Mouse (Mus musculus): ENCODE data around the gene Gm29797. TPM values are rescaled to one million over a fixed set of nuclear protein-coding genes. Genes with fewer than 3 reads are reported as not detected.

Gm29797 gene
- polyA plus RNA-seq, 1 experiment from 2014 or later, result not detected

- 93% methylated on average over 33 of the region's 33 CpGs for WGBS (ENCODE audit: missing documents)
- no peaks in the 10 kb centered on the region for H3K36me3 ChIP-seq (ENCODE audit: inconsistent target)
- peaks cover 16% of the 10 kb centered on the region for H3K79me2 ChIP-seq (ENCODE audit: inconsistent target)
- no peak overlapping the region for H3K4me3 ChIP-seq (ENCODE audit: inconsistent target)
- no peak overlapping the region for H3K27ac ChIP-seq
These were observed 40.1 kb downstream of the Gm29797 start for GRCm38 (mm10) chr2:181696801-181697420.

- Histone ChIP-seq H3K27ac (no peak within 1 kb of the TSS), H3K4me3 (ENCODE audit: inconsistent target) (no peak within 1 kb of the TSS), H3K79me2 (ENCODE audit: inconsistent target) (peaks cover 3% of the 10 kb centered on the region), H3K36me3 (ENCODE audit: inconsistent target) (no peaks in the 10 kb centered on the region)
- WGBS (ENCODE audit: missing documents), result 63% methylated on average over 5 of the region's 5 CpGs
These were observed 41.4 kb downstream of the Gm29797 start, which contains the start of gene Lkaaear1 for GRCm38 (mm10) chr2:181698241-181698640. TSS of gene Lkaaear1 (minus strand) at chr2:181698442.

GRCm38 (mm10) chr2:181706668-181707067, 49.8 kb downstream of the Gm29797 start:
- H3K27ac ChIP-seq, result no peak overlapping the region
- no peak overlapping the region for H3K4me3 ChIP-seq (ENCODE audit: inconsistent target)
- no peaks in the 10 kb centered on the region for H3K36me3 ChIP-seq (ENCODE audit: inconsistent target)
- WGBS (ENCODE audit: missing documents), result 48% methylated on average over 3 of the region's 4 CpGs
- no peaks in the 10 kb centered on the region for H3K79me2 ChIP-seq (ENCODE audit: inconsistent target)

Other genes with a start within 250 kb of the Gm29797 start
- gene Zbtb46, start 197.6 kb upstream of the Gm29797 start, polyA plus RNA-seq (2018), result 0.09 to 0.23 TPM (median 0.21 TPM) in 3 replicates
- not detected in 3 replicates for gene Abhd16b, start 163.8 kb upstream of the Gm29797 start, polyA plus RNA-seq (2018)
- gene Tpd52l2, start 159.9 kb upstream of the Gm29797 start, polyA plus RNA-seq (2018), result 36.4 to 66.4 TPM (median 47.0 TPM) in 3 replicates
- 50.7 to 68.7 TPM (median 60.0 TPM) in 3 replicates for gene Dnajc5, start 136.5 kb upstream of the Gm29797 start, polyA plus RNA-seq (2018)
- gene Uckl1, start 72.1 kb upstream of the Gm29797 start, polyA plus RNA-seq (2018), result 32.9 to 57.2 TPM (median 33.9 TPM) in 3 replicates
- gene Prpf6, start 65.2 kb upstream of the Gm29797 start, polyA plus RNA-seq (2018), result 34.2 to 55.4 TPM (median 34.6 TPM) in 3 replicates
- 6.0 to 12.6 TPM (median 6.7 TPM) in 3 replicates for gene Zfp512b, start 64.2 kb upstream of the Gm29797 start, polyA plus RNA-seq (2018)
- 2.1 to 3.8 TPM (median 2.8 TPM) in 3 replicates for gene Samd10, start 57.8 kb upstream of the Gm29797 start, polyA plus RNA-seq (2018)
- 0.15 TPM in 1 of 3 replicates, not detected in the others for gene Sox18, start 14.6 kb downstream of the Gm29797 start, polyA plus RNA-seq (2018)
- 1.5 to 3.2 TPM (median 1.9 TPM) in 3 replicates for gene Tcea2, start 23.3 kb downstream of the Gm29797 start, polyA plus RNA-seq (2018)
- 74.5 to 107 TPM (median 89.4 TPM) in 3 replicates for gene Rgs19, start 36.9 kb downstream of the Gm29797 start, polyA plus RNA-seq (2018)
- gene Lkaaear1, start 41.4 kb downstream of the Gm29797 start, polyA plus RNA-seq (2018), result not detected in 3 replicates
- 0.12 TPM in 1 of 3 replicates, not detected in the others for gene Oprl1, start 58.0 kb downstream of the Gm29797 start, polyA plus RNA-seq (2018)
- gene Myt1, start 106.3 kb downstream of the Gm29797 start, polyA plus RNA-seq (2018), result not detected in 3 replicates
- gene Pcmtd2, start 180.8 kb downstream of the Gm29797 start, polyA plus RNA-seq (2018), result 8.6 to 22.6 TPM (median 14.6 TPM) in 3 replicates
- 15.1 to 23.4 TPM (median 15.2 TPM) in 3 replicates for gene Polr3k, start 207.3 kb downstream of the Gm29797 start, polyA plus RNA-seq (2018)